Mouse (Mus musculus) CH12.LX (cell line): Measurements from ENCODE around the gene Vsig10. TPM values are rescaled to one million over a fixed set of nuclear protein-coding genes. Genes with fewer than 3 reads are reported as not detected.

Source experiments
- DNase-seq: peaks from one replicate; pipeline ENCODE4 v3.0.0-alpha.2; 2013; ENCODE audit errors: extremely low read depth
- H3K27ac ChIP-seq: 2 replicates; pipeline ENCODE4 v1.5.1; 2012; ENCODE audit warnings: low read depth, mild to moderate bottlenecking, control low read depth, moderate library complexity; ENCODE audit not compliant: insufficient read depth
- H3K27me3 ChIP-seq: replicated peaks from 2 replicates; pipeline ENCODE3; 2012; ENCODE audit warnings: inconsistent platforms
- H3K36me3 ChIP-seq, 2 experiments: replicated peaks in 1 of 2; 2 replicates each; pipeline versions ENCODE3 to v1.6.1; 2012; ENCODE audit warnings: inconsistent platforms in 1 of 2, low read length in 1 of 2, mild to moderate bottlenecking in 1 of 2, mixed read lengths in 1 of 2, moderate library complexity in 1 of 2; ENCODE audit not compliant: control insufficient read depth in 1 of 2, insufficient read depth in 1 of 2
- H3K4me1 ChIP-seq, 2 experiments: 2 replicates each; pipeline ENCODE4 v1.6.1; 2012; ENCODE audit warnings: inconsistent platforms in 1 of 2, moderate library complexity in 1 of 2; ENCODE audit not compliant: insufficient read depth in 2 of 2, control insufficient read depth in 1 of 2
- H3K4me2 ChIP-seq: 2 replicates; pipeline ENCODE4 v1.6.1; 2012; ENCODE audit warnings: low read depth, mild to moderate bottlenecking, control low read depth; ENCODE audit not compliant: poor library complexity, insufficient read depth, severe bottlenecking
- H3K4me3 ChIP-seq, 3 experiments: fragments of 150-350 bp in 1 of 3; sonication (generic) in 1 of 3; replicated peaks in 1 of 3; 2 replicates each; pipeline versions ENCODE3 to v1.5.1; 2011 to 2012; ENCODE audit warnings: low read depth in 2 of 3, low read length in 2 of 3, mild to moderate bottlenecking in 2 of 3, moderate library complexity in 2 of 3, control low read depth in 1 of 3, improper control_type of control experiment in 1 of 3, inconsistent platforms in 1 of 3, mixed read lengths in 1 of 3; ENCODE audit not compliant: poor library complexity in 1 of 3
- H3K79me2 ChIP-seq: replicated peaks from 2 replicates; pipeline ENCODE4 v1.6.1; 2012; ENCODE audit warnings: mild to moderate bottlenecking, moderate library complexity; ENCODE audit not compliant: control insufficient read depth, poor library complexity, insufficient read depth, severe bottlenecking; ENCODE audit errors: extremely low read depth
- H3K9ac ChIP-seq: 2 replicates; pipeline ENCODE4 v1.6.1; 2012; ENCODE audit warnings: low read depth, mild to moderate bottlenecking, control low read depth, moderate library complexity; ENCODE audit not compliant: insufficient read depth
- H3K9me3 ChIP-seq: replicated peaks from 2 replicates; pipeline ENCODE3; 2012; ENCODE audit warnings: low read length, inconsistent platforms, mixed read lengths
- CHD2 ChIP-seq: IDR thresholded peaks from 2 replicates; pipeline ENCODE4 v1.6.1; 2011; ENCODE audit warnings: low read length, improper control_type of control experiment
- E2F4 ChIP-seq: IDR thresholded peaks from 2 replicates; pipeline ENCODE4 v1.6.1; 2011; ENCODE audit warnings: low read depth, low read length, improper control_type of control experiment; ENCODE audit not compliant: insufficient replicate concordance
- HCFC1 ChIP-seq: IDR thresholded peaks from 2 replicates; pipeline ENCODE4 v1.6.1; 2012; ENCODE audit warnings: low read depth, mild to moderate bottlenecking, inconsistent platforms, low read length, improper control_type of control experiment
- JUN ChIP-seq: IDR thresholded peaks from 2 replicates; pipeline ENCODE4 v1.6.1; 2011; ENCODE audit warnings: low read depth, mild to moderate bottlenecking, low read length, improper control_type of control experiment, moderate library complexity; ENCODE audit not compliant: insufficient read depth
- KAT2A ChIP-seq: IDR thresholded peaks from 2 replicates; pipeline ENCODE4 v1.6.1; 2012; ENCODE audit warnings: low read length, improper control_type of control experiment, inconsistent platforms; ENCODE audit not compliant: insufficient replicate concordance
- MXI1 ChIP-seq: IDR thresholded peaks from 2 replicates; pipeline ENCODE4 v1.6.1; 2011; ENCODE audit warnings: mild to moderate bottlenecking, low read depth, low read length, improper control_type of control experiment
- MYC ChIP-seq: IDR thresholded peaks from 2 replicates; pipeline ENCODE4 v1.6.1; 2011; ENCODE audit warnings: low read depth, mild to moderate bottlenecking, improper control_type of control experiment, low read length
- NELFE ChIP-seq: IDR thresholded peaks from 2 replicates; pipeline ENCODE4 v1.6.1; 2011; ENCODE audit warnings: low read depth, low read length, improper control_type of control experiment
- RAD21 ChIP-seq: IDR thresholded peaks from 2 replicates; pipeline ENCODE4 v1.6.1; 2011; ENCODE audit warnings: low read depth, mild to moderate bottlenecking, low read length, improper control_type of control experiment, moderate library complexity
- RCOR1 ChIP-seq: conservative IDR thresholded peaks from 2 replicates; pipeline ENCODE4 v1.6.1; 2012; ENCODE audit warnings: low read depth, mild to moderate bottlenecking, inconsistent platforms, low read length, improper control_type of control experiment
- SIN3A ChIP-seq: IDR thresholded peaks from 2 replicates; pipeline ENCODE4 v1.6.1; 2012; ENCODE audit warnings: low read length, improper control_type of control experiment, inconsistent platforms
- SMC3 ChIP-seq: IDR thresholded peaks from 2 replicates; pipeline ENCODE4 v1.6.1; 2011; ENCODE audit warnings: low read depth, low read length, improper control_type of control experiment
- ZMIZ1 ChIP-seq: IDR thresholded peaks from 2 replicates; pipeline ENCODE4 v1.6.1; 2012; ENCODE audit warnings: low read depth, mild to moderate bottlenecking, inconsistent platforms, low read length, improper control_type of control experiment
- dilution Hi-C: fragments of 300-500 bp; cut with MboI; formaldehyde crosslinking; loops from 2 replicates; pipeline ENCODE4 v1.14.3; 2020; ENCODE audit warnings: low sequenced_read_pairs; ENCODE audit not compliant: extremely low pct_unique_long_range_greater_than_20kb, extremely low pct_ligation_motif_present
- in situ Hi-C: fragments of 300-500 bp; cut with MboI; formaldehyde crosslinking; loops from 3 replicates; pipeline ENCODE4 v1.14.3; 2019; ENCODE audit warnings: low sequenced_read_pairs, low pct_ligation_motif_present, low pct_unique_long_range_greater_than_20kb, mixed read lengths
- polyA plus RNA-seq: library from polyadenylated mRNA; unstranded; fragments of >175 nt; gene quantifications from 2 replicates; pipeline ENCODE4 v1.2.1, GENCODE M21; 2012; ENCODE audit warnings: low read depth; ENCODE audit not compliant: insufficient read length
- total RNA-seq, 2 experiments: library from RNA; depleted of rRNA; stranded (reverse); fragments of 300-350 nt in 1 of 2; fragments of >200 nt in 1 of 2; gene quantifications; 2 replicates each; pipeline ENCODE4 v1.2.3; 2012 to 2014

Gene Vsig10
- total and polyA plus RNA-seq, 3 experiments, result 2.1 to 4.7 (median 3.9) TPM

DNA sequence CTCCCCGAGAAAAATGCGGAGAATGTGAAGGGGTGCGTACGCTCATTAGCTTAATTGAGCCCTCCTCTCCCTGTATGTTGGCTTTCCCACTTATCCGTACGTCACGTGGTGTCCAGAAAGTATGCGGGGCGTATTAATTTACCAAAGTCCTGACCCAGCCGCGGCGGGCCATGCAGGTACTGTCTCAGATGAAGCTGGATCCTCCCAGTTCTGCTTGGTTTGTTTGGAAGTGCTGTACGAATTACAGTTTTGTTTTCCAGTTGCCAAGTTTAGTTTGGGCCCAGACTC, 41.3 kb downstream of the Vsig10 start:
- no peak overlapping the region for H3K4me3 ChIP-seq
- H3K9ac ChIP-seq, result no peak overlapping the region
- H3K36me3 ChIP-seq, result peaks cover 20 to 29% of the 10 kb centered on the region in 2 experiments
- no peak for TF ChIP-seq JUN
- no peak for TF ChIP-seq NELFE
- TF ChIP-seq CHD2, result no peak
- TF ChIP-seq KAT2A, result no peak
- TF ChIP-seq MXI1, result no peak
- TF ChIP-seq SIN3A, result no peak
- TF ChIP-seq RCOR1, result no peak
- TF ChIP-seq SMC3, result no peak
- TF ChIP-seq, all 38 proteins: peak for 0
- Histone ChIP-seq H3K79me2 (peaks cover 16% of the 10 kb centered on the region), H3K4me1 (peaks cover 18 to 69% of the 10 kb centered on the region in 2 experiments), H3K27ac (no peak overlapping the region), H3K9me3 (no peaks in the 10 kb centered on the region), H3K27me3 (no peaks in the 10 kb centered on the region), H3K4me2 (no peak overlapping the region)
- dilution Hi-C loops, result no loop called here
- in situ Hi-C loops, result no loop called here
- no peak for DNase-seq

DNA sequence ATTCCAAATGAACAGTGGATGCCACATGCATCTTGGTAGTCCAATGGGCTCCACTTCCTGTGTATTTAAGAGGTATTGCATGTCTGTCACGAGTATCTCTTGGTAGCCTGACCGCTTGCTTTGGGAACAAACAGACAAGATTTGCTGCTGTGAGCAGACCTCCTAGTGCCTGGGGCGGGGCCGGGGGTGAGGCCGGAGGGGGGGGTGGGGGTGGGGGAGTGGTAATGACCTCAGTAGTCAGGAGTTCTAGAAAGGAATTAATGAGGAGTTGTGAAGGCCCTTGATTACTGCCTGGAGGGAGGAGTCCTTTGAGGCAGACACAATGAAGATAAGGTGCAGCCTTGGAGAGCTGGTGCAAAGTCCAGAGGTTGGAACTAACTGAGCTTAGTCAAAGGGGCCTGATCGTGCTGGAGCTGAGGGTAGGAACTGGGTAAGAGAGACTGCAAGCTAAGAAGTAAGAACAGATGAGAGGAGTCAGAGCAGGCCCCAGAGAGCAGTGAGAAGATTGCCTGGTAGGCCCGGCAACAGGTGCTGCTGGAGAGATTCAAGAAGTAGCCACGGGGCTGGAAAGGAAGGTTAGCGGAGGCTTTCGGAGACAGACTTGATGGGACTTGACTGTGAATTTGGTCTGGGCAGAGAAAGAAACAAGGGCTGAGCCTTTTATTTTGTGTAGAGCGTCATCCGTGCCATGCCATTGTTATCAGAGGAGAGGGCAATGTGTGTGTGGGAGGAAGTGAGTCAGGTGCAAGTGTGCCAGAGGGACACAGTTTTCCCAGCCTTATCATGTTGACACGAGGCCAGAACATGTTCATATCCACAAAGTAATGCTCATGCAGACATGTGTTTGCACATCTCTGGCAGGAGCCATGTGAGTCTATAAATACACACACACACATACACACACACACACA, 42.0 kb downstream of the Vsig10 start:
- Histone ChIP-seq H3K9ac (no peak overlapping the region), H3K9me3 (no peaks in the 10 kb centered on the region), H3K36me3 (peaks cover 26 to 36% of the 10 kb centered on the region in 2 experiments), H3K4me3 (no peak overlapping the region), H3K27ac (no peak overlapping the region), H3K4me1 (peaks cover 15 to 62% of the 10 kb centered on the region in 2 experiments), H3K27me3 (no peaks in the 10 kb centered on the region), H3K79me2 (peaks cover 16% of the 10 kb centered on the region), H3K4me2 (no peak overlapping the region)
- in situ Hi-C loops, result no loop called here
- dilution Hi-C loops, result no loop called here
- TF ChIP-seq ZMIZ1 (no peak), MYC (no peak), CHD2 (no peak), HCFC1 (no peak), RCOR1 (no peak), E2F4 (no peak), RAD21 (no peak)
- no peak for DNase-seq
